8 mouse cellular contexts compared by ENCODE assay signal in genomic region chr13:21734010-21734905, GRCm38 (mm10). TPM values are rescaled to one million over a fixed set of nuclear protein-coding genes. Genes with fewer than 3 reads are reported as not detected.
A peak's percentile ranks its signal among the peaks of the same experiment; 100 is the strongest.
DNase-seq lines count a peak whose midpoint lies in the region; ATAC-seq and TF ChIP-seq lines count a peak whose summit lies in the region.

No protein-coding gene starts in this region.

- H3K27me3 ChIP-seq in Patski = no peaks in the 10 kb centered on the region
- H3K27me3 ChIP-seq in cerebellum, adult 2 months (ENCODE audit: control insufficient read depth, insufficient read depth, low read length) = no peaks in the 10 kb centered on the region; the same call in 1 of the 2 replicates
- no peaks in the 10 kb centered on the region for H3K27me3 ChIP-seq in forebrain, embryonic 16.5 days (replicated peaks; ENCODE audit: control insufficient read depth, insufficient read depth, low read length)

- H3K36me3 ChIP-seq in forebrain, embryonic 16.5 days (ENCODE audit: control insufficient read depth, insufficient read depth) = no peaks in the 10 kb centered on the region

- POLR2A ChIA-PET in Patski (lab: Charles Lee) = interaction anchor here (1.7 kb wide), 1 partner anchor 15 kb away, joined by 5 read pairs; no protein-coding TSS in a partner anchor

- no peaks in the 10 kb centered on the region for H3K9me3 ChIP-seq in forebrain, embryonic 16.5 days (ENCODE audit: control insufficient read depth, low read length)

- CTCF ChIA-PET in Patski (lab: Charles Lee) = interaction anchor here (0.7 to 1.3 kb wide), 4 partner anchors 10 to 16 kb away, joined by 3 to 4 read pairs (median 4); partner anchors contain the start of gene Hist1h2bm

- peak overlapping the region; percentile 35 for H3K4me3 ChIP-seq in cerebellum, adult 2 months (replicated peaks; ENCODE audit: insufficient read depth, low read depth, low read length)
- peak overlapping the region; percentile 60 for H3K4me3 ChIP-seq in forebrain, embryonic 16.5 days (replicated peaks; ENCODE audit: low read length)

- ATAC-seq in Patski = peak; percentile 70
- ATAC-seq in forebrain, embryonic 16.5 days = peak; percentile 76

- TF ChIP-seq CTCF in Patski (IDR thresholded peaks at IDR 0.05) = peak; percentile 92
- TF ChIP-seq CTCF in cerebellum, adult 2 months (IDR thresholded peaks at IDR 0.05; ENCODE audit: borderline replicate concordance, insufficient read depth, low read depth, low read length) = peak; percentile 84

- TF ChIP-seq POLR2A in cerebellum, adult 2 months (IDR thresholded peaks at IDR 0.05; ENCODE audit: borderline replicate concordance, insufficient read depth, low read length) = no peak

- H3K4me1 ChIP-seq in cerebellum, adult 2 months (ENCODE audit: control insufficient read depth, insufficient read depth, low read length) = no peaks in the 10 kb centered on the region
- H3K4me1 ChIP-seq in forebrain, embryonic 16.5 days (replicated peaks; ENCODE audit: control insufficient read depth, insufficient read depth, low read length) = peaks cover 15% of the 10 kb centered on the region

- under 1% methylated on average over 21 of the region's 21 CpGs for WGBS in cerebellum, adult 2 months
- under 1% methylated on average over 21 of the region's 21 CpGs for WGBS in forebrain, embryonic 16.5 days

- in situ Hi-C loops in Patski (cut with MboI; ENCODE audit: low pct_unique_long_range_greater_than_20kb) = loop anchor here (10.0 kb wide), 1 partner anchor 301 kb away; the partner anchor contains the start of genes Hist1h2ah and Hist1h2bk

- peak overlapping the region; percentile 65 for H3K9ac ChIP-seq in forebrain, embryonic 16.5 days (replicated peaks; ENCODE audit: low read depth, low read length)

- DNase-seq in Patski (ENCODE audit: low read depth, low spot score) = peak; percentile 63
- peak; percentile 75 to 85 for DNase-seq in cerebellum, adult 2 months
- DNase-seq in heart, postnatal 4 days = peak; percentile 82
- peak; percentile 42 to 72 for DNase-seq in layer of hippocampus, adult 8-10 months (ENCODE audit: low spot score in 2 of 2)
- peak; percentile 93 for DNase-seq in lung, postnatal 10 days
- peak; percentile 98 for DNase-seq in retina, embryonic 14.5 days (ENCODE audit: low spot score)
- peak; percentile 85 for DNase-seq in yolk sac, embryonic 10.5 days (ENCODE audit: low spot score)

- H3K27ac ChIP-seq in cerebellum, adult 2 months (ENCODE audit: insufficient read depth, low read length) = no peak overlapping the region
- H3K27ac ChIP-seq in forebrain, embryonic 16.5 days (ENCODE audit: low read length) = peak overlapping the region; percentile 99

- H3K4me2 ChIP-seq in forebrain, embryonic 16.5 days (ENCODE audit: low read length) = peak overlapping the region; percentile 83

RNA-seq across cellular contexts. Expression of gene Hist1h4j, which starts 0.6 kb away (rescaled TPM):
- polyA plus RNA-seq in Patski (2021) = 1.2 TPM
- polyA plus RNA-seq in cerebellum, adult 2 months (2012; rRNA removed) = 2.4 and 3.6 TPM in 2 replicates
- 0.94 and 1.2 TPM in 2 replicates for polyA plus RNA-seq in forebrain, embryonic 16.5 days (2015; fragmentation: Nextera tagmentation; extraction: Ambion mirVana)
- 10 to 100 TPM; 84.6 to 87.5 TPM for total RNA-seq in heart, postnatal 4 days (2021)
- total RNA-seq in layer of hippocampus, adult 8-10 months (2022) = 10 to 100 TPM; 11.6 to 17.1 (median 13.7) TPM

RNA-seq across cellular contexts. Expression of gene Hist1h2bm, which starts 12.4 kb away (rescaled TPM):
- polyA plus RNA-seq in Patski (2021) = not detected
- polyA plus RNA-seq in cerebellum, adult 2 months (2012; rRNA removed) = not detected in 2 replicates
- polyA plus RNA-seq in forebrain, embryonic 16.5 days (2015; fragmentation: Nextera tagmentation; extraction: Ambion mirVana) = 1.2 and 2.2 TPM in 2 replicates
- 100 to 1,000 TPM; 135 to 139 TPM for total RNA-seq in heart, postnatal 4 days (2021)
- total RNA-seq in layer of hippocampus, adult 8-10 months (2022) = 1 to 10 TPM; 2.8 to 4.8 (median 3.2) TPM

RNA-seq across cellular contexts. Expression of gene Hist1h4k, which starts 16.0 kb away (rescaled TPM):
- 6.5 TPM for polyA plus RNA-seq in Patski (2021)
- polyA plus RNA-seq in cerebellum, adult 2 months (2012; rRNA removed) = 16.9 and 17.5 TPM in 2 replicates
- polyA plus RNA-seq in forebrain, embryonic 16.5 days (2015; fragmentation: Nextera tagmentation; extraction: Ambion mirVana) = 1.5 and 1.6 TPM in 2 replicates
- 1,000 to 10,000 TPM in 1 of 2 experiments, 100 to 1,000 TPM in 1; 995 to 1,039 TPM for total RNA-seq in heart, postnatal 4 days (2021)
- 100 to 1,000 TPM; 228 to 277 (median 247) TPM for total RNA-seq in layer of hippocampus, adult 8-10 months (2022)

RNA-seq across cellular contexts. Expression of gene Hist1h3h, which starts 16.8 kb away (rescaled TPM):
- 4.9 TPM for polyA plus RNA-seq in Patski (2021)
- 2.9 TPM in 1 of 2 replicates, not detected in the other for polyA plus RNA-seq in cerebellum, adult 2 months (2012; rRNA removed)
- 2.2 and 3.7 TPM in 2 replicates for polyA plus RNA-seq in forebrain, embryonic 16.5 days (2015; fragmentation: Nextera tagmentation; extraction: Ambion mirVana)
- total RNA-seq in heart, postnatal 4 days (2021) = 100 to 1,000 TPM; 719 to 727 TPM
- 10 to 100 TPM; 30.3 to 49.1 (median 42.8) TPM for total RNA-seq in layer of hippocampus, adult 8-10 months (2022)

RNA-seq across cellular contexts. Expression of gene Hist1h2ai, which starts 18.0 kb away (rescaled TPM):
- not detected for polyA plus RNA-seq in Patski (2021)
- 0.84 and 1.5 TPM in 2 replicates for polyA plus RNA-seq in cerebellum, adult 2 months (2012; rRNA removed)
- polyA plus RNA-seq in forebrain, embryonic 16.5 days (2015; fragmentation: Nextera tagmentation; extraction: Ambion mirVana) = 12.5 and 20.8 TPM in 2 replicates
- 100 to 1,000 TPM; 376 to 467 TPM for total RNA-seq in heart, postnatal 4 days (2021)
- total RNA-seq in layer of hippocampus, adult 8-10 months (2022) = 10 to 100 TPM in 2 of 4 experiments, 1 to 10 TPM in 2; 8.1 to 36.7 (median 16.0) TPM
